Mouse (Mus musculus) layer of hippocampus, adult 8-10 months (tissue): ENCODE data around the gene Calml3. TPM values are rescaled to one million over a fixed set of nuclear protein-coding genes. Genes with fewer than 3 reads are reported as not detected.

Source experiments
- total RNA-seq, 4 experiments: library from RNA; stranded (reverse); gene quantifications; 2 replicates each; pipeline ENCODE4 v1.2.4; 2022

Calml3 gene
- total RNA-seq, 4 experiments from 2014 or later, result not detected

Other genes with a start within 250 kb of the Calml3 start
- 10 to 100 TPM; 25.0 to 35.6 (median 28.9) TPM for gene Fam208b, start 193.2 kb downstream of the Calml3 start, total RNA-seq
- gene Asb13, start 170.3 kb downstream of the Calml3 start, total RNA-seq, result 10 to 100 TPM; 35.5 to 38.5 (median 36.9) TPM
- gene Calm4, start 33.4 kb upstream of the Calml3 start, total RNA-seq, result not detected
- not detected for gene Calm5, start 49.9 kb upstream of the Calml3 start, total RNA-seq
- gene Net1, start 113.9 kb upstream of the Calml3 start, total RNA-seq, result 10 to 100 TPM; 35.6 to 49.4 (median 41.1) TPM
- gene Tubal3, start 114.0 kb upstream of the Calml3 start, total RNA-seq, result not detected
- gene Ucn3, start 141.0 kb upstream of the Calml3 start, total RNA-seq, result not detected
- gene Akr1c14, start 244.7 kb upstream of the Calml3 start, total RNA-seq, result 1 to 10 TPM; 1.2 to 1.7 (median 1.4) TPM